Mouse (Mus musculus) CD4-positive, CD25-positive, alpha-beta regulatory T cell, adult 2 months (primary cell): ENCODE results near the gene Trex2.
"Not testable (repeated sequence)": the region's sequence is repeated elsewhere in the genome, so short reads cannot be mapped to it uniquely, and the experiment has no call there.

ENCODE experiments used
- DNase-seq: peaks from one replicate; pipeline ENCODE4 v3.0.0-alpha.2; 2012; ENCODE audit warnings: low read depth, low spot score

The Trex2 gene

GRCm38 (mm10) chrX:73430036-73430435, 5.1 kb downstream of the Trex2 start:
- DNase-seq: peak; percentile 52

GRCm38 (mm10) chrX:73412767-73413166, 22.4 kb downstream of the Trex2 start:
- peak; percentile 2 for DNase-seq

GRCm38 (mm10) chrX:73410880-73411517, 24.1 kb downstream of the Trex2 start, which contains the start of gene Zfp92:
Gene Zfp92 (plus strand): TSS chrX:73411096.
- peak; percentile 41 for DNase-seq

- no peak for DNase-seq
Measured at GRCm38 (mm10) chrX:73401616-73402015, 33.5 kb downstream of the Trex2 start.

GRCm38 (mm10) chrX:73400951-73401350, 34.2 kb downstream of the Trex2 start:
- no peak for DNase-seq

- DNase-seq: not testable (repeated sequence)
Measured at GRCm38 (mm10) chrX:73398636-73399035, 36.5 kb downstream of the Trex2 start, which contains the start of gene Gm18336. Gene Gm18336 (minus strand): TSS chrX:73398736.

GRCm38 (mm10) chrX:73396446-73396845, 38.7 kb downstream of the Trex2 start:
- DNase-seq: no peak

- DNase-seq: no peak
Measured at GRCm38 (mm10) chrX:73391481-73391880, 43.7 kb downstream of the Trex2 start.

GRCm38 (mm10) chrX:73384924-73385323, 50.2 kb downstream of the Trex2 start:
- no peak for DNase-seq

- no peak for DNase-seq
Measured at GRCm38 (mm10) chrX:73384419-73384818, 50.7 kb downstream of the Trex2 start.
